Mouse (Mus musculus): ENCODE measurements at regions not wholly inside any gene's neighbourhood (a gene's known extent, or its start where the extent isn't known, plus 50 kb on each side); places are given as distances from the start of the nearest gene placed in this dataset.

- no peak overlapping the region for H3K9ac ChIP-seq (ENCODE audit: low read depth, low read length)
- H3K4me3 ChIP-seq (ENCODE audit: low read depth, low read length) = no peak overlapping the region
- no peaks in the 10 kb centered on the region for H3K9me3 ChIP-seq (replicated peaks; ENCODE audit: control insufficient read depth, low read length, poor library complexity, severe bottlenecking)
- ATAC-seq = no peak
- H3K4me1 ChIP-seq (ENCODE audit: control insufficient read depth, insufficient read depth, low read length) = no peaks in the 10 kb centered on the region
- no peaks in the 10 kb centered on the region for H3K36me3 ChIP-seq (ENCODE audit: control insufficient read depth, insufficient read depth, low read length)
- 78% methylated on average over 5 of the region's 5 CpGs for WGBS
- no peaks in the 10 kb centered on the region for H3K27me3 ChIP-seq (ENCODE audit: control insufficient read depth, insufficient read depth, low read depth, low read length)
- H3K27ac ChIP-seq (ENCODE audit: low read length) = no peak overlapping the region
- no peak overlapping the region for H3K4me2 ChIP-seq (ENCODE audit: low read length)
Measured at GRCm38 (mm10) chr13:32509231-32510023, 170.9 kb upstream of the Gmds start.

DNA sequence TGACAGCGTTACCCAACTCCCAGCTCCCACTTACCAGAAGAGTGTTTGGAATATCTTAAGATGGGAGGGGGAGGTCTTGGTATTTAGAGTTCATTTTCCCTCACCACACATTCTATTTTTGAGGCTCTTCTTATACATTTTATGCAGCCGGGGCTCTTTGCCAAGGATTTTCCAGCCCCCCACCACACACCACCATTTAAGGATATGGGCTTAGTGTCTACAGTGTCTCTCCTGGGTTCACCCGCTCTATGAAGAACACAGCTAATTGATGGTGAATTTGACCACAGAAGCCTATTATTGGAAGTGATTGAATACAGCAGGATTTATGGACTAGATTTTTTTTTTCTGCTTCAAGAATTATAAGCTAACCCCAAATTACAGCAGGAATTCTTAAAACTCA, 169.9 kb upstream of the Gmds start:
- Histone ChIP-seq H3K9me3 (replicated peaks; ENCODE audit: control insufficient read depth, low read length, poor library complexity, severe bottlenecking) (no peaks in the 10 kb centered on the region), H3K27me3 (ENCODE audit: control insufficient read depth, insufficient read depth, low read depth, low read length) (no peaks in the 10 kb centered on the region), H3K4me1 (ENCODE audit: control insufficient read depth, insufficient read depth, low read length) (no peaks in the 10 kb centered on the region), H3K9ac (ENCODE audit: low read depth, low read length) (no peak overlapping the region), H3K27ac (ENCODE audit: low read length) (no peak overlapping the region), H3K4me2 (ENCODE audit: low read length) (no peak overlapping the region), H3K4me3 (ENCODE audit: low read depth, low read length) (no peak overlapping the region), H3K36me3 (ENCODE audit: control insufficient read depth, insufficient read depth, low read length) (no peaks in the 10 kb centered on the region)
- no peak for ATAC-seq
- WGBS = 90% methylated on average over 3 of the region's 3 CpGs

GRCm38 (mm10) chr13:32507825-32508224, 169.3 kb upstream of the Gmds start:
- no peak overlapping the region for H3K4me2 ChIP-seq (ENCODE audit: low read length)
- 86% methylated on average over 2 of the region's 2 CpGs for WGBS
- H3K4me3 ChIP-seq (ENCODE audit: low read depth, low read length) = no peak overlapping the region
- H3K27ac ChIP-seq (ENCODE audit: low read length) = no peak overlapping the region
- H3K36me3 ChIP-seq (ENCODE audit: control insufficient read depth, insufficient read depth, low read length) = no peaks in the 10 kb centered on the region
- no peak for ATAC-seq
- no peaks in the 10 kb centered on the region for H3K27me3 ChIP-seq (ENCODE audit: control insufficient read depth, insufficient read depth, low read depth, low read length)
- no peak overlapping the region for H3K9ac ChIP-seq (ENCODE audit: low read depth, low read length)
- no peaks in the 10 kb centered on the region for H3K4me1 ChIP-seq (ENCODE audit: control insufficient read depth, insufficient read depth, low read length)
- H3K9me3 ChIP-seq (replicated peaks; ENCODE audit: control insufficient read depth, low read length, poor library complexity, severe bottlenecking) = no peaks in the 10 kb centered on the region

GRCm38 (mm10) chr13:32498205-32498790, 159.8 kb upstream of the Gmds start:
- no peaks in the 10 kb centered on the region for H3K9me3 ChIP-seq (replicated peaks; ENCODE audit: control insufficient read depth, low read length, poor library complexity, severe bottlenecking)
- no peak overlapping the region for H3K4me2 ChIP-seq (ENCODE audit: low read length)
- no peak overlapping the region for H3K9ac ChIP-seq (ENCODE audit: low read depth, low read length)
- ATAC-seq = no peak
- no peak overlapping the region for H3K4me3 ChIP-seq (ENCODE audit: low read depth, low read length)
- 78% methylated on average over 8 of the region's 8 CpGs for WGBS
- no peaks in the 10 kb centered on the region for H3K4me1 ChIP-seq (ENCODE audit: control insufficient read depth, insufficient read depth, low read length)
- H3K27me3 ChIP-seq (ENCODE audit: control insufficient read depth, insufficient read depth, low read depth, low read length) = no peaks in the 10 kb centered on the region
- H3K27ac ChIP-seq (ENCODE audit: low read length) = no peak overlapping the region
- H3K36me3 ChIP-seq (ENCODE audit: control insufficient read depth, insufficient read depth, low read length) = no peaks in the 10 kb centered on the region

DNA sequence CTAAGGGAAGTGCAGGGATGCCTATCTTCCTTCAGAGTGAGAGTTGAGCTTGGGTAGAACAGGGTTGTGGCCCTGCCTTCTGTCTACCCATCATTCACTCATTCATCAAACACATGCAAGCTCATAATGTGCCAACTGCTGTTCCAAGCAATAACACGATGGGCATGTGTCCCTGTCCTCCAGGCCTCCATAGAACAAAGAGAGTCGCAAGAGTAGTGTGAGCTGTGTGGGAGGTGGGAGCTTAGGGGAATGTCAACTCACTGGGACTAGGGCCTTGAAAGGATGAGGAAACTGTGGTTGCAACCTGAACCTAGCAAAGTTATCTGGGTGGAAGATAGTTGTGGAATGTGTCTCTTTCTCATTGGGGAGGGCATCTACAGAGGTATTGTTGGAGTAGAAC, 157.7 kb upstream of the Gmds start:
- Histone ChIP-seq H3K27me3 (ENCODE audit: control insufficient read depth, insufficient read depth, low read depth, low read length) (no peaks in the 10 kb centered on the region), H3K4me1 (ENCODE audit: control insufficient read depth, insufficient read depth, low read length) (no peaks in the 10 kb centered on the region), H3K9me3 (replicated peaks; ENCODE audit: control insufficient read depth, low read length, poor library complexity, severe bottlenecking) (no peaks in the 10 kb centered on the region), H3K4me3 (ENCODE audit: low read depth, low read length) (no peak overlapping the region), H3K4me2 (ENCODE audit: low read length) (no peak overlapping the region), H3K27ac (ENCODE audit: low read length) (no peak overlapping the region), H3K9ac (ENCODE audit: low read depth, low read length) (no peak overlapping the region), H3K36me3 (ENCODE audit: control insufficient read depth, insufficient read depth, low read length) (no peaks in the 10 kb centered on the region)
- WGBS = 94% methylated on average over 2 of the region's 2 CpGs
- no peak for ATAC-seq

GRCm38 (mm10) chr13:32495063-32495462, 156.5 kb upstream of the Gmds start:
- no peaks in the 10 kb centered on the region for H3K9me3 ChIP-seq (replicated peaks; ENCODE audit: control insufficient read depth, low read length, poor library complexity, severe bottlenecking)
- H3K27me3 ChIP-seq (ENCODE audit: control insufficient read depth, insufficient read depth, low read depth, low read length) = no peaks in the 10 kb centered on the region
- H3K27ac ChIP-seq (ENCODE audit: low read length) = no peak overlapping the region
- no peak overlapping the region for H3K4me3 ChIP-seq (ENCODE audit: low read depth, low read length)
- H3K4me2 ChIP-seq (ENCODE audit: low read length) = no peak overlapping the region
- H3K36me3 ChIP-seq (ENCODE audit: control insufficient read depth, insufficient read depth, low read length) = no peaks in the 10 kb centered on the region
- H3K4me1 ChIP-seq (ENCODE audit: control insufficient read depth, insufficient read depth, low read length) = no peaks in the 10 kb centered on the region
- WGBS = 71% methylated on average over 6 of the region's 6 CpGs
- no peak overlapping the region for H3K9ac ChIP-seq (ENCODE audit: low read depth, low read length)
- ATAC-seq = no peak

DNA sequence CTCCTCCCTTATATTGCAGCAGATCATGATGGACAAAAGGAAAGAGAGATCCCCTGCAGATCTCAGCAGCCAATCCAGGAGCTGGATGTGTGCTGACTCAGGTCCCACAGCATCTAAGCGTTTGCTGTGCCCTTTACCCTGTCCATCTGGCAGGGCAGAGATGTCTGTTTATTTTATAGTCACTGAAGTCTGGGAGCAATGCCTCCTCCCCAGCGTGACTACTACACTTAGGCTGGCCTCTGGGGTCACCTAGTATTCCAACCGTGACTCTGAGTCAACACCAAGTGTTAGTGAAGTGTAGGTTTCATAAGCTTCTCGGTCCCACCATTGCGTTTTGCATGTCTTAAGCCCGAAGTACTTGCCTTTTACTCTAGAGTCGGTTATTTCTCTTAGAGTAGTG, 155.3 kb upstream of the Gmds start:
- WGBS = 74% methylated on average over 7 of the region's 7 CpGs
- H3K9ac ChIP-seq (ENCODE audit: low read depth, low read length) = no peak overlapping the region
- no peak for ATAC-seq
- H3K36me3 ChIP-seq (ENCODE audit: control insufficient read depth, insufficient read depth, low read length) = no peaks in the 10 kb centered on the region
- H3K27ac ChIP-seq (ENCODE audit: low read length) = no peak overlapping the region
- no peaks in the 10 kb centered on the region for H3K9me3 ChIP-seq (replicated peaks; ENCODE audit: control insufficient read depth, low read length, poor library complexity, severe bottlenecking)
- H3K4me3 ChIP-seq (ENCODE audit: low read depth, low read length) = no peak overlapping the region
- H3K4me2 ChIP-seq (ENCODE audit: low read length) = no peak overlapping the region
- no peaks in the 10 kb centered on the region for H3K27me3 ChIP-seq (ENCODE audit: control insufficient read depth, insufficient read depth, low read depth, low read length)
- H3K4me1 ChIP-seq (ENCODE audit: control insufficient read depth, insufficient read depth, low read length) = no peaks in the 10 kb centered on the region

- no peak overlapping the region for H3K9ac ChIP-seq (ENCODE audit: low read depth, low read length)
- H3K4me2 ChIP-seq (ENCODE audit: low read length) = no peak overlapping the region
- 33% methylated on average over 7 of the region's 7 CpGs for WGBS
- no peaks in the 10 kb centered on the region for H3K4me1 ChIP-seq (ENCODE audit: control insufficient read depth, insufficient read depth, low read length)
- no peak for ATAC-seq
- H3K27me3 ChIP-seq (ENCODE audit: control insufficient read depth, insufficient read depth, low read depth, low read length) = no peaks in the 10 kb centered on the region
- no peaks in the 10 kb centered on the region for H3K9me3 ChIP-seq (replicated peaks; ENCODE audit: control insufficient read depth, low read length, poor library complexity, severe bottlenecking)
- no peak overlapping the region for H3K27ac ChIP-seq (ENCODE audit: low read length)
- H3K36me3 ChIP-seq (ENCODE audit: control insufficient read depth, insufficient read depth, low read length) = no peaks in the 10 kb centered on the region
- no peak overlapping the region for H3K4me3 ChIP-seq (ENCODE audit: low read depth, low read length)
Measured at GRCm38 (mm10) chr13:32493309-32493708, 154.8 kb upstream of the Gmds start.

- no peaks in the 10 kb centered on the region for H3K36me3 ChIP-seq (ENCODE audit: control insufficient read depth, insufficient read depth, low read length)
- no peak for ATAC-seq
- no peak overlapping the region for H3K9ac ChIP-seq (ENCODE audit: low read depth, low read length)
- no peaks in the 10 kb centered on the region for H3K27me3 ChIP-seq (ENCODE audit: control insufficient read depth, insufficient read depth, low read depth, low read length)
- H3K4me2 ChIP-seq (ENCODE audit: low read length) = no peak overlapping the region
- H3K4me3 ChIP-seq (ENCODE audit: low read depth, low read length) = no peak overlapping the region
- no peak overlapping the region for H3K27ac ChIP-seq (ENCODE audit: low read length)
- no peaks in the 10 kb centered on the region for H3K4me1 ChIP-seq (ENCODE audit: control insufficient read depth, insufficient read depth, low read length)
- no peaks in the 10 kb centered on the region for H3K9me3 ChIP-seq (replicated peaks; ENCODE audit: control insufficient read depth, low read length, poor library complexity, severe bottlenecking)
- WGBS = 88% methylated on average over 7 of the region's 7 CpGs
Measured at GRCm38 (mm10) chr13:32492566-32492965, 154.0 kb upstream of the Gmds start.
